Mouse (Mus musculus): ENCODE results near the gene Psg17.
"Not testable (repeated sequence)": the region's sequence is repeated elsewhere in the genome, so short reads cannot be mapped to it uniquely, and the experiment has no call there.

- TF ChIP-seq CTCF (IDR thresholded peaks at IDR 0.05; ENCODE audit: control insufficient read depth, insufficient read depth, insufficient read length); USF1 (IDR thresholded peaks at IDR 0.05; ENCODE audit: low read depth); MYOD1 (IDR thresholded peaks at IDR 0.05; ENCODE audit: control insufficient read depth, insufficient read length, low read depth); FOSL1 (IDR thresholded peaks at IDR 0.05; ENCODE audit: insufficient read depth, low read length, poor library complexity, severe bottlenecking); MAX (IDR thresholded peaks at IDR 0.05); CEBPB (IDR thresholded peaks at IDR 0.05; ENCODE audit: low read depth); MYOG (IDR thresholded peaks at IDR 0.05; ENCODE audit: control insufficient read depth, extremely low read depth, insufficient read length): not testable (repeated sequence)
These were observed 30.7 kb downstream of the Psg17 start for GRCm38 (mm10) chr7:18790671-18791070.
